Mouse (Mus musculus) lung, postnatal 10 days (tissue): ENCODE data around the gene Ccdc57.
"Not testable (repeated sequence)": the region's sequence is repeated elsewhere in the genome, so short reads cannot be mapped to it uniquely, and the experiment has no call there.

ENCODE experiments used
- DNase-seq: peaks from one replicate; pipeline ENCODE4 v3.0.0; 2021

Gene Ccdc57

DNA sequence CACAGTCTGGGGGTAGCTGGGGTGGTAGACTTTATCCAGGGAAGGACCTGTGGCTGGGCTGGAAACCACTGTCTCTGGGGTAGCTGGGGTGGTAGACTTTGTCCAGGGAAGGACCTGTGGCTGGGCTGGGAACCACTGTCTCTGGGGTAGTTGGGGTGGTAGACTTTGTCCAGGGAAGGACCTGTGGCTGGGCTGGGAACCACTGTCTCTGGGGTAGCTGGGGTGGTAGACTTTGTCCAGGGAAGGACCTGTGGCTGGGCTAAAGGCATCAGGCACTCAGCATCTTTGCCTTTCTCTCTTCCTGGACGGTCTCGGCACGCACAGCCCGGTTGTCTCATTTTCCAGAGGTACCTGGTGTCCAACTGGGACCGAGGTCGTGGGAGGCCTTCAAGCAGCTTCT, 151.3 kb downstream of the Ccdc57 start:
- DNase-seq = not testable (repeated sequence)

DNA sequence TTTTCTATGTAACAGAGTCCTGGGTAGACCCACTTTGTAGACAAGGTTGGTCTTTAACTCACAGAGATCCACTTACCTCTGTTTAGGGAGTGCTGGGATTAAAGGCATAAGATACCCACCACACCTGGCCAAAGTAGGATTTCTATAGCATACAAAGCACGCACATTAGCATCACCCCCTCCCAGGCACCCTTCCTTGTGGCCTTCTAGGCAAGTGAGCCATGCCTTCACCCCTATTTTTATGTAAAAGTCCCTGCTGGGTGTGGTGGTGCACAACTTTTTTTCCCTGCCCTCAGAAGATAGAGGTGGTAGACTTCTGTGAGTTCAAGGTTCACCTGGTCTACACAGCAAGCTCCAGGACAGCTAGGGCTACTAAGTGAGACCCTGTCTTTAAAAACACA, 152.8 kb downstream of the Ccdc57 start:
- DNase-seq = no peak

DNA sequence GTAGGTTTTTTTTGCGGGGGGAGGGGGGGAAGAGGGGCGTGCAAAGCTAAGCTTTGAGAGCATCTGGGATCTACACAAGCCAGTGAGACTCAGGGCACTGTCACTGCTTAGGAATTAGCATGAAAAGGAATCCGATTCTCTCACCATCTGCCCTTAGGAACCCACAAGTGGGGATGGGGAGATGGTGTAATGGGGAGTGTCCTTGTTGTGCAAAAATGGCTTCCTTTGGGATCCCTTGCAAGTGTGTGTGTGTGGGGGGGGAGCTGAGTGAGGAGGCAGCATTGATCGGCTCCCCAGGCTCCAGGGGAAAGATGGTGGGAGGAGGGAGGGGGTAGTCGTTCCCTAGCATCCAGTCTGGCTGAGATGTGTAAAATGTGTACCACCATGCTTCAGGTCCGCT, 155.5 kb downstream of the Ccdc57 start:
- no peak for DNase-seq
